Mouse (Mus musculus) layer of hippocampus, postnatal 25 days (tissue): Measurements from ENCODE around the gene Shtn1. TPM values are rescaled to one million over a fixed set of nuclear protein-coding genes. Genes with fewer than 3 reads are reported as not detected.

Experiments
- DNase-seq, 2 experiments: peaks; one replicate each; pipeline ENCODE4 v3.0.0; 2022; ENCODE audit warnings: mixed read lengths in 2 of 2, low spot score in 1 of 2; ENCODE audit errors: extremely low spot score in 1 of 2
- total RNA-seq, 2 experiments: library from RNA; stranded (reverse); gene quantifications; 2 replicates each; pipeline ENCODE4 v1.2.3; 2021

The Shtn1 gene
- total RNA-seq, 2 experiments from 2014 or later: 18.7 to 25.4 TPM

DNA sequence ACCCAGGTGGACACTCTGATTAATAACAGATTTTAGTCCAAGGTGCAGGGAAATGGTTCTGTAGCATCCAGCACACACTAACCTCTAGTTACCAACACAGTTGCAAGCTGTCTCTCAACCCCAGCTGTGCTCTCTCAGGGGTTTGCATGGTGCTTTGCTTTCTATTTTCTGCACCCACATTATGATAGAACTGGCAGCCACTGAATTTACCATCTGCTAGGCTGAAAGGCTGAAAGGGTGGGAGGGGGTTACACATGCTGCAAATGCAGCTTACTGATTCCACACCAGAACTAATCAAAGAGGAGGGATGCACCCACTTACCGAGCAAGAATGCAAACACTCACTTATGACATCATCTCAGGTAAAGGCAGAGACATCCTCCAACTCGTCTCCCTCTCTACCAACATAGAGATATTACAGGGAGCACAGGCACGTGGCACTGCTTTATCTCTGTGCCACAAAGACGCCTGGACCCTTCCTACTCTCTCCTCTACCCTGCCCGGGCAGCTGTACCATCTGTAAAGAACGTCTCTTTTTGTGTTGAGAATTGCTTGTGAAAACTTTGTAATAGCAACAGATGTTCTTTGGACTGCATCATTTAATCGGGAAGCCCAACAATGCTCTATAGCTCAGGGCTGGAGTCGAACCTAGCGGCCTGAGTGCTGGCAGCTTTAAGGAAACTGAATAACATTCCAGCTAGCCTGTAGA lies 23.0 kb downstream of the Shtn1 start:
- DNase-seq: no peak

DNA sequence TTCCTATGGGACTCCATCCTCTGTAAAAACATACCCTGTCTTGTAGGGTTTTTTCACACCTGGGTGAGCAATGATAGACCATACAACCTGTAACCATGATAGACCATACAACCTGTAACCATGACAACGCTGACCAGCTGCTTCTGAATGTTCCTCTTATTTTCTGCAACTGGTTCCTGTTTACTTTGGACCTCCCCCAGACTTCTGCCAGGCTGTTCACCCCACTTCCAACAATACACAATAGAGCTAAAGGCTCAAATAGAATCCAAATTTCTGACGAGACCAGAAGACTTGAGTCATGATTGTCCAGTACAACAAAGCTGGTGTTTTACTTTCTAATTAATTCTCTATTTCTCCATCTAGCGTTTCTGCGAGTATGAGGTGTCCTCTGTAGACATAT lies 23.8 kb downstream of the Shtn1 start:
- no peak for DNase-seq

DNA sequence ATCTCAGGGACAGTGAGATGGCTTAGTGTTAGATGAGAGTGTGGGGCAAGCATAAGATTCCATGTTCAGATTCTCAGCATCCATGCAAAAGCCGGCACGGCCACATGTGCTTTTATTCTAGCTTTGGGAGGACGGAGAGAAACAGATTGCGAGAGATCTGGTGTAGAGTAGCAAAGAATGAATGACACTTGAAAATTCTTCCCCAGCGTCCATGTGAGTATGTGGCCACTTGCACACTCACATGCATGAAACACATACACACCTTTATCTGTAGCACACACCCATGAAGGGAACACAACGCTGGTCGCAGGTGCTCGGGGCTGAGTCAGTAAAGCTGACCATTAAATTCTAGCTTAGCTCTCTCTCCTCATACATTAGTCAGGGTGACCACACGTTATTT lies 24.3 kb downstream of the Shtn1 start:
- DNase-seq: no peak

DNA sequence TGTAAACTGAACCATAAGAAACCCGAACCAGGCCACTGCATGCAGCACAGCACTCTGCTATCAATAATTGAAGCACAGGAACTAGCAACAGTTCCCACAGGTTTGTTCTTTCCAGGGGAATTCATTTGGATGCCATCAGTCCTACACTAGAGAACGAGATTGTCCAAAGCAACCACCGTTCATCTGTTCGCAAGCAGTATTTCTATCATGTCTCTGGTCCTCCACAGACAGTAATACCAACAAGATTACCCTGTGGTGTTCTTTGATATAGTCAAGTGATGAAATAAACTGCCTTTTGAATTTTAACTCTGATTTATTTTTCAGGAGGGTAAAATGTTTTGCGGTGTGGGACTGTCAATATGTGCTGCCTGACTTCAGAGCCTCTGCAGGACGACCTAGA lies 27.0 kb downstream of the Shtn1 start:
- no peak for DNase-seq

- no peak for DNase-seq
Measured at GRCm38 (mm10) chr19:59047511-59047910, 28.4 kb downstream of the Shtn1 start.

GRCm38 (mm10) chr19:59041086-59041485 lies 34.8 kb downstream of the Shtn1 start:
- no peak for DNase-seq

- no peak for DNase-seq
Measured at GRCm38 (mm10) chr19:59038793-59039192, 37.1 kb downstream of the Shtn1 start.

DNA sequence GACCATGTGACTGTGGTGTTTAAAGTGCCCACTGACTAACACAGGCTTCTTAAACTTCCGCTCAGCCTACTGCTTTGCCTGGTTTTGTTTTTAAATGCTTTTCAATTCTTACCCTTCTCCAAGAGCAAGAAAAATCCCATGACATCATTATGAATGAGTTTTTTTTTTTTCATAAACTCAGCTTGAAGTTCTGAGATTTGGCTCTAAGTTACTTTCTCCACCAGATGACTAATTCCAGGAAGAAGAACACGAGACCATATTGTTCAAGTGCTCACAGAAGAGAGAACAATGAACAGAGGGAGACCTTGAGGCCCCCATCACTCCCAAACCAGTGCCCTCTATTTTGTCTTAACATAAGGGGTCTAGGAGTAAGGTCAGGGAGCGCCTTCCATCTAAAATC lies 39.1 kb downstream of the Shtn1 start:
- DNase-seq: no peak

DNA sequence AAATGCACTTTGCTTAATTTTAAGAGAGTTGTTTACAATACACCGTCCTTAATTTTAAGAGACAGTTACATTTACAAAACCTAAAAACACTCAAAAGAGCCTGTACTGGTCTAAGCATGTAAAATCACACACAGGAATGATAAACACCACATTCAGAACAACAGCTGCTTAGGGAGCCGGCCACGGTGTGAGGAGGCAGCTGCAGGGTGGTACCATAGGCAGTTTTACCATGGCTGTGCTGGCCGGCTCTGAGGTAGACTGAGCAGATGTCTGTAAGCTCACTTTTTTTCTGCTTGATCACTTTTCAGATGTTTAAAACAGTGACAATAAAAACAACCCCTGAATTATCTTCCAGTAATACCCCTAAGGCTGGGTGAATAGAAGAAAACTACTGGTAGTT lies 42.7 kb downstream of the Shtn1 start:
- no peak for DNase-seq

GRCm38 (mm10) chr19:59030221-59030620 lies 45.7 kb downstream of the Shtn1 start:
- DNase-seq: no peak

DNA sequence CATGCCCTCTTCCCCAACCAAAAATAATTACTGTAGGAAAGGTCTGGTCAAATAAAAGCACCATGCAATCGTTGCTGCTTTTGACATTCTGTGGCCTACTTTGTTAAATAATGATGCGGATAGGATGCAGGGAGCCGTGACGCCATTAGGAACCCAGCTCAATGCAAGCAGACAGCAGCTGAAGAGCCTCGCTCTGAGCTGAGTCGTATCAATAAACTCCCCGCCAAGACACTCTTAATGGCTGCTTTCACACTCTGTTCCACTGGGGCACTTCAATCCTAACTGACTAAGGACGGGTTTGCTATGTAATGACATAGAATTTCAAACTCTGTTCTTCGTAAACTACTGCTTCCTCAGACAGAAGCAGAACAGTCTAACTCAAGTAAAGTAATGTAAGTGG lies 46.9 kb downstream of the Shtn1 start:
- DNase-seq: no peak

- no peak for DNase-seq
Measured at GRCm38 (mm10) chr19:59028130-59028529, 47.8 kb downstream of the Shtn1 start.

DNA sequence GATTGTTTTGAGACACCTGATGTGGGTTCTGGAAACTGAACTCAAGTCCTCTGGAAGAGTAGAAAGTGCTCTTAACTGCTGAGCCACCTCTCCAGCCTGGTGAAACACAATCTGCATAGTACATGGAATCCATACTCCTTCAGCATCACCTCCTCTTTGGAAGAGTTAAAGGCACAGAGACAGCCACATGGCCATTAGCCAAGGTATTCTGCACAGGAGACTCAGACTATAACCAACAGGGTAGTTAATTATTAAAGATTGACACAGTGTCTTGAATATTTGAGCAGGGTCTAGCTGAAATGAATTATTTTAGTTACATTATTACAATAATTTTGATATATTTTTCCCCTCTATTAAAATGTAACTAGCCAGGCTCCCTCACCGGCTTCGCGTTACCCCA lies 52.0 kb downstream of the Shtn1 start:
- no peak for DNase-seq

DNA sequence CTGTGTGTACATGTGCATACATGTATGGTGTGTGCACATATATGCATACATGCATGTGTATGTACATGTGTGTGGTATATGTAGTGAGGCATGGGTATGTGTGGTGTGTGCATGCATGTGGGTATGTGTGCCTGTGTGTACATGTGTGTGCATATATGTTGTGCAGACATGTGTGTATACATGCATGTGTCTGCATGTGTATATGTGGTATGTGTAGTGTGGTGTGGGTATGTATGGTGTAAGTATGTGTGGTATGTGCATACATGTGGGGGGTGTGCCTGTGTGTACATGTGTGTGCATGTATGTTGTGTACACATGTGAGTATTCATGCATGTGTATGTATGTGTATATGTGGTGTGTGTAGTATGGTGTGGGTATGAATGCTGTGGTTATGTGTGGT lies 54.3 kb downstream of the Shtn1 start:
- no peak for DNase-seq

GRCm38 (mm10) chr19:59010802-59011201 lies 65.1 kb downstream of the Shtn1 start:
- DNase-seq: no peak

DNA sequence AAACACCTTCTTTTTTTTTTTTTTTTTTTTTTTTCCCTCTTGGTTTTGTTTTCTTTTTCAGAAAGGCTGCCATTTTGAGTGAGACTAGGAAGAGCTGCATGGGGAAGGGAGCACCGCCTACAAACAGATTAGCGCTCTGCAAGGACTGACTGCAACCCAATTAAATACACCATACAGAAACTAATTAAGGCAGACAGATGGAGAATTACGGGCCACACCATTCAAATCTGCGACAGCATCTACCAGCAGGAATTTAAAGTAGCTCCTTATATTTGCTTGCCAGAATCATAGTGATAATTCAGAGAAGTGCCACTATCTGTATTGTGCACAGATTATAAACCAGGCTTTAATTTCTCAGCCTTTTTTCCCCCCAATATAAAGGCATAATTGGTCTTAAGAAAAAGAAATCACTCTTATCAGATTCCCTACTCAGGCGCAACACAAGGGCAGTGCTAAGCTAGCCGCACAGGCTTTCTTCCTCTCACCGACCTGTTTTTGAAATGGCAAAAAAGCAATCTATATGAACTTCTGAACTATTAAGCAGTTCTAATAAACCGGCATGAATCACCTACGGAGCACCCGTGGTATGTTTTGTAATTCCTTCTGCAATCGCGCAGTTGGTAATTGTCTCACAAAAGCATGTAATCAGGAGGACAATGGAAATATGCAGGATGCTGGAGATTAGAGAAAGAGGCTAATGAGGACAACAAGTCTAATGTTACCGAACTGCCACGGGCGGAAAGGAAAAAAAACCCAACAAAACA lies 69.1 kb downstream of the Shtn1 start:
- no peak for DNase-seq

- no peak for DNase-seq
Measured at GRCm38 (mm10) chr19:59002827-59003226, 73.1 kb downstream of the Shtn1 start.

DNA sequence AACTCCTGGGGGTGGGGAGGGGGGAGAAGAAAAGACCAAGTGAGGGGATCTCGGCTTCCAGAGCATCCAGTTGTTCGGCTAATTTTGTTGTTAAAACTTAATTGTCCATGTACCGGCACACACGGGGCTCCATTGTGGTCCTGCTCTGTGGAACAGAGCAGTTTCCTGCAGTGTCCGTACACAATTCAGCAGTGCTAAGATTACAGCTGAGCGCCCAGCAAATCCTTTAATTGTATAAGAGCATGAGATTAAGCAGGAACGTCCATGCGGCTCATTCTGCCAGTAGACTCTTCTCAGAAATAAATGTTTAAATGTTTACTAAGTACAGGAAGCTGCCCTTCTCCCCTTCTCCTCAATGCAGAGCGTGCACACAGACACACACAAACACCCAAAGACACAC lies 94.3 kb downstream of the Shtn1 start:
- no peak for DNase-seq

DNA sequence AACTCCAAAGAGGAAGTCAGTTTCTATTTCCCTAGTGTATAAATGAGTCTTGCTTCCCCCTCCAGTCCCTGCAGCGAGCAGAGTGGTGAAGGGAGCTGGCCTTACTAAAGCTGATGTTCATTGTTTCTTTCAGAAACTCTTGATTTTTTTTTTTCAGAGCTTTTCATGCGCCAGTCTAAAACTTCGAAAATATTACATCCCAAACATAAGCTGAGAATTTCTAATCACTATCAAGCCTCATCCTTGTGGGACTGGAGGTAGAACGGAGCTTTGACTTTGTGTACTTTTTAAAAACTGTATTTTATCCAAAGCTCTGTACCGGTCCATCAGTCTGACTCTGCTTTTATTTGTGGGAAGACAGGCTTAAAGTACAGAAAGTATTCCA lies 95.9 kb downstream of the Shtn1 start:
- no peak for DNase-seq

- DNase-seq: peak in 1 of 2 experiments; percentile 23
Measured at GRCm38 (mm10) chr19:58979436-58980055, 96.4 kb downstream of the Shtn1 start.

- peak; percentile 22 to 38 for DNase-seq
Measured at GRCm38 (mm10) chr19:58978401-58979171, 97.3 kb downstream of the Shtn1 start.
